Mouse (Mus musculus) G1E (cell line): ENCODE results near the gene Stx8.

ENCODE experiments used
- CTCF ChIP-seq: IDR thresholded peaks from 2 replicates; pipeline ENCODE4 v1.5.1; 2012; ENCODE audit warnings: low read depth, low read length, inconsistent platforms, mixed read lengths
- GATA1 ChIP-seq: IDR thresholded peaks from 2 replicates; pipeline ENCODE4 v1.6.1; 2012; ENCODE audit warnings: borderline replicate concordance, low read length, inconsistent platforms, mixed read lengths

DNA sequence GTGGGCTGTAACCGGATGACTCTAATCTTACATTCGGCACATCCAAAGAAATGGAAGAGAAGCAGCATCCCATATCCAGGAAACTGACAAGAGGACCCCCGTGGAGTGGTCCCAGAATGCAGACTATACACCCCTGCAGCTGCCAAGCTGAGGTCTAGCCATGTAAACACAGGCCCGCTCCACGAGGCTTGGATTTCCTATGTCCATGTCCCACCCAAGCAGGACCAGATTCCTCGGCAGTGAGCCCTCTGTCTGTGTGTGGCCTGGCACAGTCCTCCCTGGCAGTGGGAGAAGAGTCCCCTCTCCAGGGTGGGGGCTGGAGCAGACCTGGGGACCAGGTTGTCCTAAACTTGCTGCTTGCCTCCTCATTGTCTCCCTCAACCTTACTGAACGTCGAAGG lies 221.2 kb downstream of the Stx8 start:
- TF ChIP-seq CTCF (no peak), GATA1 (no peak)
